Mouse (Mus musculus) frontal cortex, postnatal 10 days (tissue): Measurements from ENCODE around the gene Ppp2r5c.

Source experiments
- DNase-seq, 2 experiments: peaks; one replicate each; pipeline ENCODE4 v3.0.0; 2022; ENCODE audit warnings: low spot score in 2 of 2, mixed read lengths in 1 of 2

Gene Ppp2r5c

GRCm38 (mm10) chr12:110442238-110442637 lies 4.7 kb upstream of the Ppp2r5c start:
- no peak for DNase-seq

- no peak for DNase-seq
These were observed 2.4 kb upstream of the Ppp2r5c start for GRCm38 (mm10) chr12:110444530-110444929.

GRCm38 (mm10) chr12:110445775-110446174 lies 1.1 kb upstream of the Ppp2r5c start:
- DNase-seq: no peak

GRCm38 (mm10) chr12:110447306-110447705 lies 386 bp downstream of the Ppp2r5c start:
- DNase-seq: peak; percentile 50 to 52

DNA sequence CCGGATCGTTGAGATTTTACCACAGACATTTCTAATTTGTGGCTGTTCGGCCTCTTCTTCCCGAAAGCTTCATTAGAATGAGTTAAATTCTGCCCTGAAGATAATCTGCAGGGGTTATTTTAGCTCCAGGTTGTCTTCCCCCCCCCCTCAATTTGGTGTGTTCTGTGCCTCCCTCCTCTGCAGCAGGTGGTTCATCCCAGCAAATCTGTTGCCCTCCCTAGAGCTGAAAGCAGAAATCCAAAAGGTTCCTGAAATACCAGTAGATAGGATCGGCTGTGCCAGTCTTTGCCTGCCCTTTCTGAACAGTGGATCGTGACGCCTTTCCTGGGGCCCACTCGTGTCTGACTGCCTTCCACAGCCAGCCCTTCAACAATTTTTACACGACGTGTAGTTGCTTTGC lies 1.8 kb downstream of the Ppp2r5c start:
- DNase-seq: no peak

- DNase-seq: peak in 1 of 2 experiments; percentile 58
These were observed 7.3 kb downstream of the Ppp2r5c start for GRCm38 (mm10) chr12:110454223-110454622.

DNA sequence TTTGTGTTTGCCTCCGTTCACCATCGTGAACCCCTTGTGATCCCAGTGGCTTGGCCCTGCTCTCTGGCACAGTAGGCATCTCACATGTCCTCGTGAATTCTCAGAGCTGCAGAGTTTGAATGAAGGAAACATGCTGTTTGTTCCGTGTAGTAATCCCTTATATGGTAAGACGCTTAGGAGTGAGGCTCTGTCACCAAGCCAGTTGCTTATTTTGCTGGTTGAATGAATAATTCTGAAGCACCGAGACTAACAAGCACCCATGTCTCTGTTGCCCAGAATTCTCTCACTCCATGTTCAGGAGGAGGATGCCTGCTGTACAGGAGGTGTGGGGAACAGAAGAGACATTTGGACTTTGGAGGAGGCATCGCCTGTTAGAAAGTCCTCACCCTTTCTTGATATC lies 9.1 kb downstream of the Ppp2r5c start:
- no peak for DNase-seq

DNA sequence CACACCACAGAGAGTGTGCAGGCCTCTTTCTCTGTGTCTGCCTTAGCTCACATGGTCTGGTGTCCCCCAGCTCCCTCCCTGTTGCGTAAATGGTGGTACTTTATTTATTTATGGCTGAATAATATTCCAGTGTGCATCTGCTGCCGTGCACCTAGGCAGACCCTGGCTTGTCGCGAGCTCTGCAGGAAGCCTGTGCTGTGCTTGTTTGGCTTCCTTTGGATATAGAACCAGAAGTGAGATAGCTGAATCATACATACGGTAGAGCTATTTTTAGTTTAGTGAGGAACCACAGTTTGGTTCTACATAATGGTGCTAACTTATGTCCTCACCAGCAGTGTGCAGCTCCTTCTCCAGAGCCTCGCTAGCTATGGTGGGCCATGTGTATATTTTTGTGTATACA lies 11.7 kb downstream of the Ppp2r5c start:
- DNase-seq: no peak

DNA sequence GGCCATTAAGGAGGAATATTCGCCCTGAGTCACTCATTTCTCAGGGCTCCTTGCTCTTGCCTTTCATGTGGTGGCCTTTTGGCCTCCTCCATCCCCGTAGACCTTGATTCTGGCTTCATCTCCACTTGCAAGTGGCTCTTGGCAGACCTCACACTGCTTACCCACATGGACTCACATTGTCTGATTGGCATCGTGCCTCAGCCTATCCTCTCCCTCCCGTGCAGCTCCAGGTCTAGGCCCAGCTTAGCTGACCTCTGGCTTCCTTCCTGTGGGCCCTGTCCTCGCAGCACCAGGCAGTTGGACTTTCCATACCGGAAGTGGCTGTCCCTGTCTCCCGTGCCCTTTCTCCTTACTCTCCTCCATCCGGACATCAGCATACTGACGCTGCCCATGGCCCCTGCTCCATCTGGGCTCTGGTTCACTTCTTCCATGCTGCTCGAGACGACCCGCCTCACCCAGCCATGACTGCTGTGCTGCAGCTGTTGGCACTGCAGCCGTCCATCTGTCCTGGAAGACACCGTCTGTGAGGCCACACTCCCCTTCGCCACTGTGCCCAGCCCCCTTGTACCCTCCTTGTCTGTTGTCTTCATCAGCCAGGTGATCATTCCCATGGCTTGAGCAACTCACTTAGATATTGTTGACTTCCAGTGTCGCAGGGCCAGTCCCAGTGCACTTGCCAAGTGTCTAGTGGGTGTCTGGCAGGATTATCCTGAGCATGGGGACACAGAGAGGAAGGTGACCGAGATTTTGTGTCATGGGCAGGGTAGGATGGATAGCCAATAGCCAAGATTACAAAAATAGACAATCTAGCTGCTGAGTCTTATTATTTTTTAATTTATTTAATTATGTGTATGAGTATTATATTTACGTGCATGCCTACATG lies 13.7 kb downstream of the Ppp2r5c start:
- DNase-seq: no peak

GRCm38 (mm10) chr12:110463711-110464110 lies 16.8 kb downstream of the Ppp2r5c start:
- DNase-seq: no peak

DNA sequence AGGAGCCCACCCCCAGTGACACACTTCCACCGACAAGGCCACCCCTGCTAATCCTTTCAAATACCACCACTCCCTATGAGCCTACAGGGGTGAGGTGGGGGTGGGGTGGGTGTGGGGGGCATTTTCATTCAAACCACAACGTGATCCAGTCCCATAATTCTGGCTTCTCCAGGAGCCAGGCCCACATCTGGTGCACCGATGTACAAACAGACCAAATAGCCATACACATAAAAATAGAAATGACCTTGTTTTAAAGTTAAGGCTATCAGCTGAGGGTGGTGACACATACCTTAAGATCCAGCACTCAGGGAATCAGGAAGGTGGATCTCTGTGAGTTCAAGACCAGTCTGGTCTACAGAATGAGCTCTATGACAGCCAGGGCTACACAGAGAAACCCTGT lies 24.5 kb downstream of the Ppp2r5c start:
- DNase-seq: no peak

GRCm38 (mm10) chr12:110472247-110472646 lies 25.3 kb downstream of the Ppp2r5c start:
- DNase-seq: no peak

- no peak for DNase-seq
These were observed 27.6 kb downstream of the Ppp2r5c start for GRCm38 (mm10) chr12:110474497-110474896.

- no peak for DNase-seq
These were observed 29.6 kb downstream of the Ppp2r5c start for GRCm38 (mm10) chr12:110476561-110476960.

- DNase-seq: no peak
These were observed 31.0 kb downstream of the Ppp2r5c start for GRCm38 (mm10) chr12:110477906-110478305.

GRCm38 (mm10) chr12:110478601-110479008 lies 31.7 kb downstream of the Ppp2r5c start:
- no peak for DNase-seq

GRCm38 (mm10) chr12:110479268-110479667 lies 32.3 kb downstream of the Ppp2r5c start:
- DNase-seq: no peak

GRCm38 (mm10) chr12:110480701-110481100 lies 33.8 kb downstream of the Ppp2r5c start:
- no peak for DNase-seq

DNA sequence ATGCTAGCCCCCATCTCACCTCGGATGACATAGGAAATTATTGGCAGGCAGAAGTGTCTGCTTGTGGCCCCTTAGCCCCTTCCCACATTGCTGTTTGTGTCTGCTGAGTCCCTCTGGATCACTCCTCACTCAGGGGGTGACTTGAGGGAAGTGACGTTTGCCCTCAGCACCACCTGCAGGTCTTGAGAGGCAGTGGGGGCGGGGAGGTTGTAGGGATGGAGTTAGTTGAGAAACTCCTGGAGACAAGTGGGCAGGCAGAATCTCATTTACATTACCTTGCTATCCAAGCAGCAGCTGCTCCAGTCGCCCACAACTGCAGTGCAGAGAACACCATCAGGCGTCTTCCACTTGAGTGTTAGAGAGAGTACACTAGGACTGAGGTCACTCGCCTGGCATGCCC lies 36.8 kb downstream of the Ppp2r5c start:
- no peak for DNase-seq

DNA sequence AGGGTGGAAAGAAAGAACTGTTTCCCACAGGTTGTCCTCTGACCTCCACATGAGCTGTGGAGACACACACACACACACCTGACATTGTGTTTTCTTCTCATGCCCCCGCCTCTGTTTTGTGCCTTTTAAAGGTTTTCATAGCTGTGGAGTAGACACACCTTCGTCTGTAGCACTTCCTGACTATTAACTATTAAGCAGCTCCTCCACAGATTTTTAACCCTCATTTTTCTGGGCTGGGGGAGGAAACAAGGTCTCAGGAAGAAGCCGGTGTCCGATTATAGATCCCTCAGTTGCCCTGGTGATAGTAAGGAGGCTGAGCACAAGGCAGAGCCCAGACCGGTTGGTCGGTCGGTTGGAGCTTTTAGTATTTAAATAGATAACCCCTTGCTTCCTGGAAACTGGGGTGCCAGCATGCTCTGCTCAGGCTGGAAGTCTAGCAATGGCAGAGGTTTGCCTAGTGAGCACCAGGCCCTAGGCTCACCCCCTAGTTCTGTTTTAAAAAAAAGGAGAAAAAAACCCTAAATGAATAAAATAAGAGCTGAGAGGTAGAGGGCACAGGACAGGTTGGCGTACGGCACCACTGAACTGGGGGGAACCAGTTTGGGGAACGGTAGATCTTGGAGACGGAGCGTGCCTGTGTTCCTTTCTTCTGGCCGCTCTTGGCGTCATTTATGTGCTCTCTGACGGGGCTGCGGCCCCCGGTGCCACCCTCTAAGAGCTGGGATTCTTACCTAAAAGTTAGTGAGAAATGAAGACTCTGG lies 38.1 kb downstream of the Ppp2r5c start:
- DNase-seq: no peak

- DNase-seq: peak; percentile 80 to 83
These were observed 38.8 kb downstream of the Ppp2r5c start for GRCm38 (mm10) chr12:110485585-110486331.

DNA sequence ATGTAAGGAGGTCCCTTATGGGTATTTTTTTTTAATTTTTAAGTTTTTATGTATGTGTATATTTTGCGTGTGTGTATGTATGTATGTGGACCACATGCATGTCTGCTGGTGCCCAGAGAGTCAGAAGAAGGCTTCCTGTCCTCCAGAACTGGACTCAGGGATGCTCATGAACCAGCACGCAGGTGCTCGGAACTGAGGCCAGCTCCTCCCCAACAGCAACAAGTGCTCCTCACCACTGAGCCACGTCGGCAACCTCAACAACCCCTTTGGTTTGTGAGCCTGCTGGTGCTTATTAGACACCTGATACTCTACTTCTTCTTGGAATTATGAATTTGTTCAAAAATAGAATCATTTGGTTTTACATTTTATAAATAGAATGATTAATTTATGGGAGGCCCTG lies 39.9 kb downstream of the Ppp2r5c start:
- DNase-seq: no peak
